Mouse (Mus musculus) cerebellum, postnatal 10 days (tissue): Measurements from ENCODE around the gene Auts2.

Experiments used
- DNase-seq, 2 experiments: peaks; one replicate each; pipeline ENCODE4 v3.0.0; 2021; ENCODE audit warnings: mixed read lengths in 2 of 2

Gene Auts2

GRCm38 (mm10) chr5:131826362-131827261, 716.5 kb downstream of the Auts2 start:
- DNase-seq = no peak

GRCm38 (mm10) chr5:131825421-131825820, 717.7 kb downstream of the Auts2 start:
- DNase-seq = no peak

- DNase-seq = peak; percentile 83 to 92
Measured at GRCm38 (mm10) chr5:131824197-131824991, 718.8 kb downstream of the Auts2 start.

- DNase-seq = peak; percentile 36 to 53
Measured at GRCm38 (mm10) chr5:131821461-131821860, 721.7 kb downstream of the Auts2 start.

GRCm38 (mm10) chr5:131819251-131819691, 723.9 kb downstream of the Auts2 start:
- DNase-seq = peak; percentile 75 to 87

- DNase-seq = no peak
Measured at GRCm38 (mm10) chr5:131815498-131815897, 727.6 kb downstream of the Auts2 start.

- no peak for DNase-seq
Measured at GRCm38 (mm10) chr5:131814503-131815003, 728.6 kb downstream of the Auts2 start.

GRCm38 (mm10) chr5:131813952-131814502, 729.1 kb downstream of the Auts2 start:
- no peak for DNase-seq

- DNase-seq = peak in 1 of 2 experiments; percentile 47
Measured at GRCm38 (mm10) chr5:131813331-131813781, 729.8 kb downstream of the Auts2 start.

GRCm38 (mm10) chr5:131812483-131813063, 730.6 kb downstream of the Auts2 start:
- no peak for DNase-seq

GRCm38 (mm10) chr5:131806350-131806749, 736.8 kb downstream of the Auts2 start:
- DNase-seq = no peak

GRCm38 (mm10) chr5:131805277-131805676, 737.9 kb downstream of the Auts2 start:
- DNase-seq = no peak

- no peak for DNase-seq
Measured at GRCm38 (mm10) chr5:131803609-131804008, 739.5 kb downstream of the Auts2 start.

- DNase-seq = peak; percentile 34 to 66
Measured at GRCm38 (mm10) chr5:131802340-131803036, 740.7 kb downstream of the Auts2 start.

- peak; percentile 30 to 33 for DNase-seq
Measured at GRCm38 (mm10) chr5:131801924-131802323, 741.2 kb downstream of the Auts2 start.

GRCm38 (mm10) chr5:131798373-131798772, 744.8 kb downstream of the Auts2 start:
- DNase-seq = peak in 1 of 2 experiments; percentile 26

GRCm38 (mm10) chr5:131797044-131797443, 746.1 kb downstream of the Auts2 start:
- no peak for DNase-seq

- peak; percentile 87 to 95 for DNase-seq
Measured at GRCm38 (mm10) chr5:131794411-131795133, 748.6 kb downstream of the Auts2 start.

- no peak for DNase-seq
Measured at GRCm38 (mm10) chr5:131789601-131790000, 753.5 kb downstream of the Auts2 start.

- DNase-seq = peak; percentile 72 to 82
Measured at GRCm38 (mm10) chr5:131788008-131788407, 755.1 kb downstream of the Auts2 start.

GRCm38 (mm10) chr5:131783241-131783640, 759.9 kb downstream of the Auts2 start:
- DNase-seq = no peak
